Mouse (Mus musculus): Measurements from ENCODE around the gene Gm3045.

- TF ChIP-seq POLR2A (IDR thresholded peaks at IDR 0.05; ENCODE audit: extremely low read depth, insufficient read depth, low read length) (no peak), CTCF (IDR thresholded peaks at IDR 0.05; ENCODE audit: low read depth, low read length) (no peak)
Observed at GRCm38 (mm10) chr13:56387374-56387773, 39.0 kb upstream of the Gm3045 start.
